Mouse (Mus musculus) adrenal gland, postnatal 25 days (tissue): Measurements from ENCODE around the gene Ccdc73. TPM values are rescaled to one million over a fixed set of nuclear protein-coding genes. Genes with fewer than 3 reads are reported as not detected.
"Not testable (repeated sequence)": the region's sequence is repeated elsewhere in the genome, so short reads cannot be mapped to it uniquely, and the experiment has no call there.

Experiments
- DNase-seq: peaks from one replicate; pipeline ENCODE4 v3.0.0; 2021; ENCODE audit warnings: mixed read lengths
- total RNA-seq: library from RNA; stranded (reverse); gene quantifications from 2 replicates; pipeline ENCODE4 v1.2.3, GENCODE M21; 2021

The Ccdc73 gene
- total RNA-seq, 1 experiment from 2014 or later, result 7.9 TPM

DNA sequence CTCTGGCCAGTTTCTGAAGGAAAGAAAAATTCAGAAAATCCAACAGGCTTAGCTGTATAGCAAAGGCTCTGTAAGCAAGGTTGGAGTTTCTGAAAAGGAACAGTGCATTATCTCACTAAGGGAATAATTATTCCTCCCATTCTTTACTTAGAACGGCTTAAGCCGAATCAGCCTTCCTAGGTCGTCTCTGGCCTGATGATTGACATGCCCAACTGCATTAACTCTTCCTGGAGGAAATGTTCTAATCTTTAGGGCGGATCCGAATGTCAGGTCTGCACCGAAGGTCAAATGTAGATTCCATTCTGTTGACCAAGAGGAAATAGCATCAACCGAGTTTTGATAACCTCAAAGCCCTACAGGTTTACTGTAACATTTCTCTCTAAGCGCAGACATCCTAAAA is 11.2 kb downstream of the Ccdc73 start:
- DNase-seq, result no peak

DNA sequence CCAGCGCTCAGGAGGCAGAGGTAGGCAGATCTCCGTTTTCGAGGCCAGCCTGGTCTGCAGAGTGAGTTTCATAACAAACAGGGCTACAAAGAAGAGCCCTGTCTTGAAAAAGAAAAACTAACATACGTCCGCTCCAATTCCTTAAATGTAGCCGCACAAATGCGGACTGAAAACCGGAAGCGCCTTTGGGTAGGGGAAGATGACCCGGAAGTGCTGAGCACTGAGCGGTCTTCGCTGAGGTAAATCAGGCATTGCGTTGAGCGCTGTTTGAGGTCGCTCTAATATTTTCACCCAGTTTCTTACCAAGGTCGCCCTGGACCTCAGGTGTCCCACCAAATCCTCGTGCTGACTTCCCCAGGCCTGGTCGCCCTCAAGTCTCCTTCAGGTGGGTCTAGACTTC is 18.5 kb downstream of the Ccdc73 start:
- DNase-seq, result no peak

DNA sequence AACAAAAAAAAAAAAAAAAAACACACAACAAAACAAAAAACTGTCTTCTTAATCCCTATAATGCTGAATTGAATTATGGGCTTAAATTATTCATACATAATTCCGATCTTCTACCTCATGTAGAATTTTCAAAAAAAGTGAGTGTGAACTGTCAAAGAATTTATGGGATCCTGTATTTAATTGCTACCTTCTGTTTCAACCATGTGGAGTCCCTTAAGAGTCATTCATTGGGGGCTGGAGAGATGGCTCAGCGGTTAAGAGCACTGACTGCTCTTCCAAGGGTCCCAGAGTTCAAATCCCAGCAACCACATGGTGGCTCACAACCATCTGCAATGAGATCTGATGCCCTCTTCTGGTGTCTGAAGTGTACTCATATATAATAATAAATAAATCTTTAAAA is 19.7 kb downstream of the Ccdc73 start:
- not testable (repeated sequence) for DNase-seq

DNA sequence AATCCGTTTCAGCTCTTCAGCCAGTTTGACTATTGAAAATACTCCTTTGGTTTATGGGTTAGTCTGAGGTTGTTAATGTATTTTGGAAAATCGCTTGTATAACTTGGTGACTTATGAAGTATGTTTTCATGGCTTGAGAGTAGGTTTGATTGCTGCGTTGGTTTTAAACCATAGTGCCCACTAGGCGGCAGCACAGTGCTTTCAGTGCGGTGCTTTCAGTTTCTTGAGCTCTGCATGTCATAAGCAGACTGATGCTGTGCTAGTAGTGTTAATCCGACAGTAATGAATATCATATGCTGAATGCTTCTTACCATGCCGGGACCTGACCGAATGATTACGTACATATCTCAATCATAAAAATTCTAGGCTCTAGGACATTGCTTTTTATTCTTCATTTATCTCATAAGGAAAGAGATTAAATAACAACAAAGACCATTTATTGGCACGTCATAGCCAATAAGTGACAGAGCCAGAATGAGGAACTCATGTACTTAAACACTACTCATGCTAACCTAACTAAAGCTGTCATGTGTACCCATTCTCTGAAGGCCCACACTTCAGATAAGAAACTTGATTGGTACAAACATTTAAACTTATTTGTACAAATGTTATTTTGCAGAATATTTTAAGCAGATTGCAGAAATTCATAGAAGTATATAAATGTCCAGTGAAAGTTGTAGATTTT is 20.4 kb downstream of the Ccdc73 start:
- peak; percentile 79 for DNase-seq

DNA sequence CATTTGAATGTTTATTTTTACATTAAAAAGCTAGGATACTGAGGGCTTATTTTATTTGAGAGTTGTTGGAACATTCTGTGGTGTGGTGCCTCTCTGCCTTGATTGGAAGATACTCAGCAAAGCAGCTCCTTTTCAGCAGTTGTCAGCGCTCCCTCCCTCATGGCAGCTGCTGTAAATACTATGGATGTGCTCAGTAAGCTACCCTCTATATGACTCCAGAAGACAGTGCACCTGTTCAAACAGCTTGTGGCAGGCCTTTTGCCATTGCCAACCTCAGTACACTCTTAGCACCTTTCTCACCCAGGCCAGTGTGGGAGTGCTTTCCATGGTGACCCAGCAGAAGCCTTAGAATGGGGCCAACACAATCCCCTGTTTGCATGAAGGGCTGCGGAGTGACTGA is 32.4 kb downstream of the Ccdc73 start:
- DNase-seq, result no peak

DNA sequence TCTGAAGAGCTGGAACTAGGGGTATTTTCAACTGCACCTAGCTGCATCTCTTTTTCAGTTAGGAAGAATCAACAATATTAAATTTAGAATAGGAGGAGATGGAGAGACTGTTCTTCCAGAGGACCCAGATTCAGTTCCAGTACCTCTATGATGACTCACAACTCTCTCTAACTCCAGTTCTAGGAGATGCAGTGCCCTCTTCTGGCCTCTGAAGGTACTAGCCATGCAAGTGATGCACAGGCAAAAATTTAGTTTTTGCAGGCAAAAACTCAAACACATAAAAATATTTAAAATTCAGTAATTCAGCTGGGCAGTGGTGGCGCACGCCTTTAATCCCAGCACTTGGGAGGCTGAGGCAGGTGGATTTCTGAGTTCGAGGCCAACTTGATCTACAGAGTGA is 48.1 kb downstream of the Ccdc73 start:
- no peak for DNase-seq

DNA sequence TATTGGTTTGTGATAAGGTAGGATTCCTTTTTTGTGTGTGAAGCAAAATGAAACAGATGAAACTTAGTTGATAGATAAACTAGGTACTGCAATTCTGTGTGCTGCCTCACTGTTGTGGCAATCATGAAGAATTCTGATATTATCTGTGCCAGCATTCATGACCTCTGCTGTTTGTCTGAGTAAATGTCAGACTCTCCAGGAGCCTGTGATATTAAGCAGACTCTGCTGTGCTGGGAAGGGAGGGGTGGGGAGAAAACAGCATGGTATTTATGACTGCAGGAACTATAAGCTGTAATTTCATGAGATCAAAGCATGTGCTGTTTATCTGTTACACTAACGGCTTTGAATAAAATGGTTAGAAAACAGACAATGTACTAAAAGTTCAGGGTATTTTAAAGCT is 96.9 kb downstream of the Ccdc73 start:
- no peak for DNase-seq

DNA sequence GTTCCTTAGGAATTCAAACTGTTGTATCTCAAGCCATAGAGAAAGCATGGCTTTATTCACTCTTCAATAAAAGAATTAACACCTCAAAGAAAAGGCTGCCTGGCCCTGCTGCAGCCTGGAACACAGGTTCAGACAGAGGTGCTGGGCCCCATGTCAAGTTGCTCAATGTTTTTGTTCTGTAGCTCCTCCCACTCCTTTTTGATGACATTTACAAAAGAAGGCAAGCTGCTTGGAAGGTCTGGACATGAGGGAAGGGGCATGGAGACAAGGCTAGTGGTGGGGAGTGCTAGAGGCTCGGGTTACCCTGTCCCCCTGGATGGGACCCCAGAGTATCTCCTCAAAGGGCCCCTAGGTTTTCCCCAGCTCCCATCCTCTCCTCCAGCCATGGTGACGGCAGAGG is 114.1 kb downstream of the Ccdc73 start:
- DNase-seq, result no peak

DNA sequence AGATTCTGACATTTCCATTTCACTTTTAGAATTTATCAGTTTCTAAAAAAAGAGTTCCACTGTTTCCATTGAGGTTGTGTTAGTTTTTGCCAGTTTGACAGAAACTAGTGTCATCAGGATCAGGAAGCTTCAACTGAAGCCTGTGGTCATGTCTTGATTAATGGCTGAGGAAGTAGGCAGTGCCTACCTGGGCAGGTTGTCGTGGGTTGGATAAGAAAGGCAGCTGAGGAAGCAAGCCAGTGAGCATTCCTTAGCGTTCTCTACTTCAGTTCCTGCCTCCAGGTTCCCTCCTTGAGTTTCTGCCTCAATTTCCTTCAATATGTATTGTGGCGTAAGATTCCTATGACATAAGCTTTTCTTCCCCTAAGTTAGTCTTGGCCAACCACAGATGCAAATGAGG is 118.2 kb downstream of the Ccdc73 start:
- no peak for DNase-seq

DNA sequence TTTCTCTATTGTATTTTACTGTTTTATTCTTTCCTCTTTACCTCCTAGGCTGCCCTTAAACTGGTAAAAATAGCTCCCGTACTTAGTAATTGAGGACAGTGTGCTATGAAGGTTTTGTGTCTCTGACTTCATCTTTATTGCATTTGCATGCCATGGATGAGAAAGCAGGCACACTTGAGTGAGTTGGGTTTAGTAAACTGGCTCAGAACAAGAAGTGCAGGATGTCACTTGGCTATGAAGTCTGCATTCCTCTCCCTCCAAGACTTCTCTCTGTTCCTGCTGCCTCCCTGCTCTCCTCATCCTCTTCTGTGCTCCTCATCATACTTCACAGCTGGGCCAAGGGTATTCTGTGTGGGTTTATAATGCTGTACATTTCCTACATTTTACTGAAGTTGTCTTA is 121.4 kb downstream of the Ccdc73 start:
- no peak for DNase-seq

DNA sequence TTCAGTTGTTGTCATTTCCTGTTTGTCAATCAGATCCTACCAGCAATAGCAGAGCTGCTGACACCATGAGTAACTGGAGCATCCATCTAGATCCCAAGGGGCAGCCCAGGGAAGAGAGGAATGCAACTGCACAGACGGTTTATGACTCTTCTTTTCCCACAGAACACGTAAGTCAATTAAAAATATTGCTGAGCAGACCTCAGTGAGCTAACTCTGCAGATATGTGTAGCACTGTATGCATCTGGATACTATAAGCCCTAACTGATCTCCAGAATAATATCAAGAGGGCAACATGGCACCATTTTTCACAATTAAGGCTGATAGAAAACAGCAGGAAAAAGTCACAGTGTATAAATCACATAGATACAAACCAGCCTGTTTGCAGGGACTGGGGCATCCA is 126.8 kb downstream of the Ccdc73 start:
- DNase-seq, result no peak

DNA sequence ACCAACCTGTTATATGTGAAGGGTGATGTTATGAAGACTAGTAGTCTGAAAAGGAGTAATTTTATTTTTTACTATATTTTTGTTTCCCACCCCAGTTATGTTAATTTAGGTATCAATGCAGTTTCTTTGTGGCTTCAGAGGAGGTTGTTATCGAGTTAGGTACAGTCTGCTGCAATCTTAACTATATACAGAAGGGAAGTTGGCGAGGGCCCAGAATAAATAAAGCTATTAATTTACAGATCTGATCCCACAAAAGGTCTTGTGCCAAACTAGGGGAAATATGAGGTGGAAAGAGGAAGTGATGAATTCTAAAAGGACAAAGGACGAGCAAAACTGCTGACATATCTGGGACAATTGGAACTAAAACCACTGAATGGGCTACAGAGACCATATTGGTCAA is 128.6 kb downstream of the Ccdc73 start:
- no peak for DNase-seq

DNA sequence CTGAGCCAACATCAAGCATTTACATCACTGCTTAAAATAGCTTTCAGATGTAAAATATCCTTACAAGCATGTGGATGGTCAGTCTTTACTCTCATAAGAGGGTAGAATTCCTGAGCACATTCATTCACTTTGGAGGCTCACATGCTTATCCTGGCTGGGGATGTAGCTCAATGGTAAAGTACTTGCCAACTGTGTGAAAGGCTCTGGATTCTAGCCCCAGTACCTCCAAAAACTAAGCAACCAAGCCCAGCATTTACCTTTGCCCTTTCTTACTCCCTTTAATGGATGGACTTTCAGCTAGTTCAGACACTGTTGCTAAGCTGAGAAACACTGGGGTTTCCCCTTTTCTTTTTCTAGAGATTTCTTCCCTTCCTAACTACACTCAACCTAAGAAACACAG is 139.6 kb downstream of the Ccdc73 start:
- DNase-seq, result no peak

DNA sequence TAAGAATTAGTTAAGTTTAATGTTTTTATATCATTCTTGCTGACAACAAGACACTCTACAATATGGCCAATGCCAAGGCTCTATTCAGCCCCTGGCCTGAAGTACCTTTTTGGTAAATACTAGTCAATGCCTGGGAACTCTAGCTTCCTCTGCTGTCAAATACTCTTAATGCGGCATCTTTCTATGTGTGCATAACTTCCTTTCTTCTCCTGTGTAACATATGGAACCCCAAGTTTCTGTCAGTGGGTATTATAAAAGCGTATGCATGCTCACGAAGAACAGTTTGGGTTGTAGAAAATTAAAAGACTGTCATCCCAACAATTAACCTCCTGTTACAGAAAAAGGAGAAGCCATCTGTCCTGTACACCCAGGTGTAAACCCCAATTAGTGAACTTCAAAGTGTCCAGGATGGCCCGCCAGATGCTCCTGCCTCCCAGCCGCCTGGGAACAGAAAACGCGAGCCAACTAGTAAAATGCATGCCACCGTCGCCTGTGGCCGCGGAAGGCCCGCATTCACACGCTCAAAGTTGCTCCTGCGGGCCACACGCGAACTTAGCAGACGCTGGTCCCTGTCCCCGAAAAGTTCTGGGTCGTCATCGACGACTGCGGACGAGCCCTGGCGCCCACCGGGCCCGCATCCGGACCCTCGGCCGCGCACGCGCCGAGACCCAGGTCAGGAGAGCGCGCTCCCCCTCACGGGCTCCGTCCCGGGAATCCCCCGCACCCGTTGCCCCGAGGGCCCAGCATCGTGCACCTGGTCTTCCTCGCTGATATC is 148.8 kb downstream of the Ccdc73 start:
- DNase-seq, result no peak

DNA sequence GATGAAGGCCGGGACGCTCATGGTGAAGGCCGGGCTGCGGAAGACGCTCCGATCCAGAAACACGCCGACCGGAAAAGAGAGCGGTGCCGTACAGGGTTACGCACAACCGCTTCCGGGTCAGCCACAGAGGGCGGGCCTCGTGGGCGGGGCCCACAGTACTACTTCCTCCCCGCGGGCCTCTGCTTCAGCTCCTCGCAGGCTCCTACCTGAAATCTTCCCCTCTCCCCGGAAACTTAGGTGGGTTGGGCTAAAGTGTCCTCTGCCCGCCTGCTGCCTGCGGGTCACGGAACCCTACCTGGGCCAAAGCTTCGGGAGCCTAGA is 149.3 kb downstream of the Ccdc73 start, which contains the start of gene Eif3m:
Eif3m (minus strand) TSS at position 114 of the 321 bp plus-strand sequence.
- peak; percentile 94 for DNase-seq

DNA sequence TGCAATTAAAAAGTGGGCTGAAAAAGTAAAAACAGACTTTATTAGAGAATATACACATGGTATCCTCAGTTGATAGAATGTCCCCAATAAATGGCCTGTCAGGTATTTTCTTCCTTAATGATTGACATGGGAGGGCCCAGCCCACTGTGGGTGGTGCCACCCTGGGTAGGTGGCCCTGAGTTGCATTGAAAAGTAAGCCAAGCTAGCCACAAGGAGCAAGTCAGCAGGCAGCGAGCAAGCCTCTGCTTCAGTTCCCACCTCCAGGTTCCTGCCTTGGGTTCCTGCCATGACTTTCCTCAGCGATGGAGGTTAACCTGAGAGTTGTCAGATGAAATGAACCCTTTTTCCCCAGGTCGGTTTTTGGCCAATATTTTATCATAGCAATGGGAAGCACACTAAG is 150.2 kb downstream of the Ccdc73 start:
- DNase-seq, result no peak

DNA sequence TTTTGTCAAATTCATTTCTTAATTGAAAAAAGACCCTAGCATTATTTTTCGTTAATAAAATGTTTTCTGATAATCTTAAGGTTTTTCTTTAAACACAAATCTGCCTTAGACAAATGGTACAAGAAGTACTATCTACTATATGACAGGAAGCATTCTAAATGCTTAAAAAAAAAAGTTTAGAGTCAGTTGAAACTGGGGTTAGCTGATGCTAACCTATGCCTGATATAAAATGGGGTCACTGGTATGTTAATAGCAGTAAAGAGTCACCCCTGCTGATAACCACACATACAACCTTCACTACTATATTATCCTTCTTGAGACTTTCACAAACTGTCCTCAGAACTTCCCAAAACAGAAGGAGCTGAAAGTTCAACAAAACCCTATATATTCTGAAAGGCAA is 151.9 kb downstream of the Ccdc73 start:
- DNase-seq, result no peak

DNA sequence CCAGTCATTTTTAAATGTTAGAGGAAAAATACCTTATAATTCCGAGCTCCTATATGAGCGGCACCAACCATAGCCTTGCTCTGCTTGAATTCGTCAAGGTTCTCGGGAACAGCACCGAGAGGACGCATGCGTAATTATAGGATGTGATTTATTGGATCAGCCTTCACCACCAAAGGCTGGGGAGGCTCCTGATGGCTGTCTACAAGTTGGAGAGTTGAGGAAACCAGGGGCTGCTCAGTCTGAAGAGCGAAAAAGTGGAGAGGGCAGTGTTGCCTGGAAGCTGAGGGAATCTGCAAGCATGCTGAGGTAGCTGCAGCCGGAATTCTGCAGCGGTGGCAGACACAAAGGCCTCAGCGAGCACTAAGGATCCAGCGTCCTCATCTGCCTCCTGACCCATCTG is 153.7 kb downstream of the Ccdc73 start:
- DNase-seq, result no peak

DNA sequence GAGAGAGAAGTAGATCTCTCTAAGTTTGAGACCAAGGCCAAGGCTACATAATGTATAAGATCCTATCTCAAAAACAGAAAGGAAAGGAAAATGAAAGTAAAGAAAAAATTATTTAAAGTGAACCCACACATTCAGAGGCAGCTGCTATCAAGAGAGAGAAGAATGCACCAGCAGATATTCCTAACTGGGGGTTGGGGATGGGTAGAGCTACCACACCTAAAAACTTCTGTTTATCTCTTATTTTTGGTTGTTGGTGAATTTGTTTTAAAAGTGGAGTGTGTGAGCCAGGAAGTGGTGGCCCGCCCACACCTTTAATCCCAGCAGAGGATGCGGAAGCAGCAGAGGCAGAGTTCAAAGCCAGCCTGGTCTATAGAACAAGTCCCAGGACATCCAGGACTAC is 154.2 kb downstream of the Ccdc73 start:
- no peak for DNase-seq

DNA sequence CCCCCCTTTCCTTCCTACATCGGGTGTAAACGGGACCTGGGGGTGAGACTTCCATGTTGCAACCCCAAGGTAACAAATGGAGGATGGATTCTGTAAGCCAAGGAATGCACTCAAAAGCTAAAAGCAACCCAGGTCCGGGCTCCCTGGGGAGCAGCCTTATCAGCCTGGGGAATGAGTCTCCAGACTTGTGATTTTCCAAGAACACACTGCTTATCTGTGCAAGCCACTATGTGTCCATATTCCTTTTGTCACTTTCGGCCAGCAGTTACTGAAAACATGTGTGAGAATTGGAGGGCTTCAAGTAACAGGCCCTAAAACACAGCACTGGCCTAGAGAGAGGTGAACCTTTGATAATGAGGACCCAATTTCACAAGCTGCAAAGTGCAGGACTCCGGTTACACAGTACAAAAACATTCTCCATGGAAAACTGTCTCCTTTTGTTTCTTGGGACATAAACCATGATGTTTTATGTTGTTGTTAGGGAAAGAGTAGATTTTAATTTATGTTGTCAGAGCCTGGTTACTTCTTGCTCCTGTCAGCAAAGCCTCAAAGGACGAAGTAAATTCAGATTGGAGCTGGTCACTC is 155.5 kb downstream of the Ccdc73 start:
- DNase-seq, result no peak

DNA sequence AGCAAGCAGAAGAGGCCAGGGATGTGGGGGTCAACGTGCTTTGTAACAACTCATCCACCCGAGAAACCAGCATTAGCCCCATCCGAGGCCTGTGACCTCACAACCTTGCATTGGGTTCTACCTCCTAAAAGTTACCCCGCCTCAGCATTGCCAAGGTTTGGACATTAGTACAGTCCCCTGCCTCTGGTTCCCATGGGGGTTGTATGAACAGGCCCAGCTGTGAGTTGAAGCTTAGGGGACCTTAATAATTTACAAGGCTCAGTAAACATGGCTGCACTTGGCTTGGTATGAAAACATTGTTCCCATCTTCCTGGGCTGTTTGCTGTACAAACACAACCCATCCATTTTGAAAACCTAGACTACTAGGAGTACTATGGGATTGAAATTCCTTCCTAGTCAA is 156.2 kb downstream of the Ccdc73 start:
- no peak for DNase-seq

DNA sequence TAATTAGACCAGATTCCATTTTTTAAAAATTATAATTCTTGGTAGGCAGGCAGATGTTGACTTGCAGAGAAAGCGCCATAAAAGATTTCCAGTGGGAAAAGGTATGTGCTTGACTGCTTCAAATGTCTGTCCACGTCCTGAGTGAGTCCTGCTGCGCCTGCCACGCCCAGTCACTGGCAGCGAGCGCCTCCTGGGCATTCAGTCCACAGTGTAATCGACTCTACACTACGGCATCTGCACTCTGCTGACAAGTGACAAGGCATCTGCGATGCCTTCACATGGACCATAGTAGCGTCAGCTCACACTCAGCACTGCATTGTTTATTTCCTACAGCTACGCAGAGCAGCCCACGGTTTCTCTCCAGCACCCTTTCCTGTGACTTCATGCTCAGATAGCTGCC is 158.0 kb downstream of the Ccdc73 start:
- not testable (repeated sequence) for DNase-seq

DNA sequence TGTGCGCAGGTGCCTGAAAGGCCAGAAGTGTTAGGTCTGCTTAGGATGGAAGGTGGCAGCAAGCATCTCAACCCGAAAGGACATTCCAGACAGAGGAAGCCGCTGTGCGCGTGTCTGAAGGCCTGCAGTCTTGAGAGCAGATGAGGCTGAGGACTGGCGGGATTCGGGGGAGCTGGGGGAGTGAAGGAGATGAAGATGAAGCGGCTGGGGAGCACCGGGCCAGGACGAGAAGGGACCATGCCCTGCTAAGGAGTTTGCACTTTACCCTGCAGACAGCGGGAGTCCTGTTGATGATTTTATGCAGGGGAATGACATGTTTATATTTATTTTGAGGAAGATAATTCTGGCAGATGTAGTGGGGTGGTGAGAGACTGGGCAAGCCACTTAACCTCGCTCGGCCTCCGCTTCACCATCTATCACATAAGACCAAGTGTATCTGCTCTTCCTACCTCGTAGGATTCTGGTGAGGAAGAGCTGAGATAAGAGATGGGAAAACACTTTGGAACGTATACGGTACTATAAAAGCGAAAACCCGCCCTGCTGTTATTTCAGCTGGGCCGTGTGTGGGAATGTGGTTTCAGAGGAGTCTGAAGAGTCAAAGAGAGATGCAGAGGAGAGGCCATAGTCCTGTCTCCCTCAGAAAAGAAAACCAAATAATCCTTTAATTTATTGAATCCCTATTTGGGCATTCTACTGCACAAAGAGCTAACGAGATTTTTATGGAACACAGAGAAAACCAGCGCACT is 159.5 kb downstream of the Ccdc73 start:
- DNase-seq, result no peak
